Mouse (Mus musculus): ENCODE measurements around the gene Phf13.

DNA sequence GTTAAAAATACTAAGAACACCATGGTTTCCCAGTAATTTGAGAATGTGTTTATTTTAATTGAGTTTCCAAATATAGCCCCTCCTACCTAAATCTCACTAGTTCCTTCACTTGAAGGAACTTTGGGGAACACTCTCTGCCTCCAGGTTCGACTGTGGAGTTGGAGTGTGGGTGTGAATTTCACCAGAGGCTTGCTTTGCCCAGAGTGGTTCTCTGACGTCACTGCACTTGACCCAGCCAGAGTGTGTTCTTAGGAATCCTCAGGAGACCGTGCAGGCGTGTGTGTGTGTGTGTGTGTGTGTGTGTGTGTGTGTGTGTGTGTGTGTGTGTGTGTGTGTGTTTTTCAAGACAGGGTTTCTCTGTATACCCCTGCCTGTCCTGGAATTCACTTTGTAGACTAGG lies 4.8 kb upstream of the Phf13 start:
- TF ChIP-seq POLR2A (IDR thresholded peaks at IDR 0.05; ENCODE audit: low read depth, low read length): no peak
- TF ChIP-seq CTCF (IDR thresholded peaks at IDR 0.05; ENCODE audit: extremely low read depth, insufficient read length, insufficient replicate concordance, low read depth, low read length): no peak
